Mouse (Mus musculus): ENCODE data around the gene Kif14.
A peak's percentile ranks its signal among the peaks of the same experiment; 100 is the strongest.
"Not testable (repeated sequence)": the region's sequence is repeated elsewhere in the genome, so short reads cannot be mapped to it uniquely, and the experiment has no call there.

The Kif14 gene

GRCm38 (mm10) chr1:136556643-136557042, 90.5 kb downstream of the Kif14 start:
- not testable (repeated sequence) for DNase-seq (ENCODE audit: low read depth, low spot score)

- no peak for DNase-seq (ENCODE audit: low read depth, low spot score)
These were observed 91.3 kb downstream of the Kif14 start for GRCm38 (mm10) chr1:136557436-136557835.

- no peak for DNase-seq (ENCODE audit: low read depth, low spot score)
These were observed 92.6 kb downstream of the Kif14 start for GRCm38 (mm10) chr1:136558762-136559161.

- no peak for DNase-seq (ENCODE audit: low read depth, low spot score)
These were observed 93.1 kb downstream of the Kif14 start for GRCm38 (mm10) chr1:136559284-136559683.

- DNase-seq (ENCODE audit: low read depth, low spot score), result no peak
These were observed 93.6 kb downstream of the Kif14 start for GRCm38 (mm10) chr1:136559774-136560173.

GRCm38 (mm10) chr1:136561823-136562222, 95.7 kb downstream of the Kif14 start:
- DNase-seq (ENCODE audit: low read depth, low spot score), result no peak

- no peak for DNase-seq (ENCODE audit: low read depth, low spot score)
These were observed 97.0 kb downstream of the Kif14 start for GRCm38 (mm10) chr1:136563149-136563548.

GRCm38 (mm10) chr1:136564963-136565362, 98.8 kb downstream of the Kif14 start:
- peak; percentile 28 for DNase-seq (ENCODE audit: low read depth, low spot score)

GRCm38 (mm10) chr1:136566386-136566785, 100.2 kb downstream of the Kif14 start:
- DNase-seq (ENCODE audit: low read depth, low spot score), result no peak

- no peak for DNase-seq (ENCODE audit: low read depth, low spot score)
These were observed 101.5 kb downstream of the Kif14 start for GRCm38 (mm10) chr1:136567641-136568040.

- no peak for DNase-seq (ENCODE audit: low read depth, low spot score)
These were observed 102.6 kb downstream of the Kif14 start for GRCm38 (mm10) chr1:136568738-136569194.

GRCm38 (mm10) chr1:136569206-136569605, 103.1 kb downstream of the Kif14 start:
- no peak for DNase-seq (ENCODE audit: low read depth, low spot score)

GRCm38 (mm10) chr1:136569626-136570297, 103.6 kb downstream of the Kif14 start:
- DNase-seq (ENCODE audit: low read depth, low spot score), result no peak

GRCm38 (mm10) chr1:136570298-136570653, 104.1 kb downstream of the Kif14 start:
- no peak for DNase-seq (ENCODE audit: low read depth, low spot score)

- no peak for DNase-seq (ENCODE audit: low read depth, low spot score)
These were observed 104.8 kb downstream of the Kif14 start for GRCm38 (mm10) chr1:136570976-136571375.

- no peak for DNase-seq (ENCODE audit: low read depth, low spot score)
These were observed 105.4 kb downstream of the Kif14 start for GRCm38 (mm10) chr1:136571530-136571929.

- DNase-seq (ENCODE audit: low read depth, low spot score), result peak; percentile 20
These were observed 111.9 kb downstream of the Kif14 start for GRCm38 (mm10) chr1:136577890-136578663.

- DNase-seq (ENCODE audit: low read depth, low spot score), result no peak
These were observed 113.2 kb downstream of the Kif14 start for GRCm38 (mm10) chr1:136579360-136579759.

GRCm38 (mm10) chr1:136580266-136580665, 114.1 kb downstream of the Kif14 start:
- no peak for DNase-seq (ENCODE audit: low read depth, low spot score)
